Mouse (Mus musculus) CD8-positive naive resting alpha-beta T cell, adult 2 months (primary cell): ENCODE measurements around the gene Ubtd2.

ENCODE experiments used
- DNase-seq, 2 experiments: peaks; one replicate each; pipeline ENCODE4 v3.0.0; 2022; ENCODE audit warnings: low read depth in 2 of 2, low spot score in 2 of 2

Ubtd2 gene

DNA sequence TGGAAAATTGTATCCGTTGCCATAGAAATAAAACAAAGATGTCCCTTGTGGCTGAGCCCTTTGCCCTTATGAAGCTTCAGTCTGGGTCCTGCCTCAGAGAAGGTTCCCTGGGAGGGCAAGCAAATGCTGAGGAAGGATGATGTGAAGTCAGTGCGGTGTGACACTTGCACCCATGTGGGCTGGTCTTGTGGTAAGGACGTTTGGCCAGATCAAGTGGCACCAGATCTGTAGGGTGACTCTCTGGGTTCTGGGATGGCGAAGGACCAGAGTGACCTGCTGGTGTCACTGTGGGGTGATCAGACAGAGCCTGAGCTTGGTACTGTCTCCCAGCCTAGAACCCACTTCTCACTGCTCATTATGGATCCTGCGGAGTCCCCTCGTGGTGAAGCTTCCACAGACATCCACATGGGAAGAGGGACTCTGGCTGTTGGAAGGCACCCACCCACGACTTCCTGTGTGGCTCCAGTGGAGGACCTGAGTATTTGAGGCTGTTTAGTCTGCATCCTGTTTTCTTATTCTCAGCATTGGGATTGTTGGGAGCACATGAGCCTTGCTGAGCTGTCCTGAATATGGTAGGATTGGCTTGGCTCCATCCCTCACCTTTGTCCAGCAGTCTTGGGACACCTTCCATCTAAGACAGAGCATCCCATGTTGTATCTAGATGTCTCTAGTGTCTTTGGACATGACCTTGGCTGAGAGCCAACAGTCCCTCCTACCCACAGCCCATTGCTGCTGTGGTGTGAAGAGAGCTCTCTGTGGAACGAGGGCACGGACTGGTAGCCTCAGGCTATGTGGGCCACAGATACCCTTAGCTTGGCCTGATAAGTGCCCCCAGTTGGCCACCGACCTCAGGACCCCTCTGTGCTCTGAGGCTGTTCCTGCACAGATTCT lies 106.5 kb downstream of the Ubtd2 start:
- DNase-seq, result no peak

DNA sequence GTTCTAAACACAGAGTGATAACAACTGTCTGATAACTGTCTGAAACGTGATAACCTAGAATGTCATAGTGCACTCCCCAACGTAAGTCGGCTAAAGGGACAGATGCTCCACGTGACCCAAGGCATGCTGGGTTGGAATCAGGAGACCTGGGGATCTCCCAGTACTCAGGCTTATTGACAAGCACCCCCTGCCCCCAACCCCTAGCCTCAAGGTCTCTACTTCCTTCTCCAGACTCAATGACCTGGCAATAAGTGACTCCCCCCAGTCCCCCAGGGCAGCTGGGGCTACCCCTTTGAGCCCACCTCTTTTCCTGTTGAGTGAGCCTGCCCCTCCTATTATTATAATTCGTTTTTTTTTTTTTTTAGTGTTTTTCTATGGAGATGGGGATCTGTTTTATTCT lies 107.5 kb downstream of the Ubtd2 start:
- no peak for DNase-seq

DNA sequence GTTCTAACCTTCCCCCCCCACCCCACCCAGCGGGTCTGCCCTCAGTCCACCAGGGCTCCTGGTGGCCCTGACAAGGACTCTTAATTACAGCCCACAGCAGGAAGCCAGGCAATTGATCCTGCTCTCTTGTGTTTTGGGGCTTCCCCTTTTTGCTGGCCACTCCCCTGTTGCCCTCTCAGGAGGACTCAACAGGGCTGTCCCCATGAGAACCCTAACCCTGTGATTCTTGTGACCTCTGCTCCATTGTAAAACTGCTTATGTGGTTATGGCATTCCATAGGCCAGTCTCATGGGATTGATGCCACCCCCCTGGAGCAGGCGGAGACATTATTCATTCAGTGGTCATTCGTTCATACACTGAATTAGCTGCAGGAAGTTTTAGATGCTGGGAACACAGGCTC lies 108.5 kb downstream of the Ubtd2 start:
- DNase-seq, result no peak

DNA sequence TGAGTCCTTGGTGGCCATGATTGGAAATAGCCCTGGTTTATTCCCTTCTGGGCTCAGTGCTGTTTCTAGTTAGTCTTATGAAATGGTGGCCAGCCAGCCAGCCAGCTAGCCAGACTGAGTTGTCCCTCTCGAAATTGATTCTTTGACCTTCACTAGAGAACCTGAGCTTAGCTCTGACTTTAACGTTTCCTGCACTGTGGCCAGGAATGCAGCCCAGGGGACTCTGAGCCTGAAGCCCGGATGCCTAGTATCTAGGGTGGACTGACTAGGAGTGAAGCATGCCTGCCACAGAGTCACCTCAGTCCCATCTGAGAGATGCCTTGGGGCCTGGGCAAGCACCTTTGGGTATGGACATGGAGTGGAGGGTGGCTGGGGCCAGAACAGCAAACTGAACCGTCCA lies 109.5 kb downstream of the Ubtd2 start:
- no peak for DNase-seq

DNA sequence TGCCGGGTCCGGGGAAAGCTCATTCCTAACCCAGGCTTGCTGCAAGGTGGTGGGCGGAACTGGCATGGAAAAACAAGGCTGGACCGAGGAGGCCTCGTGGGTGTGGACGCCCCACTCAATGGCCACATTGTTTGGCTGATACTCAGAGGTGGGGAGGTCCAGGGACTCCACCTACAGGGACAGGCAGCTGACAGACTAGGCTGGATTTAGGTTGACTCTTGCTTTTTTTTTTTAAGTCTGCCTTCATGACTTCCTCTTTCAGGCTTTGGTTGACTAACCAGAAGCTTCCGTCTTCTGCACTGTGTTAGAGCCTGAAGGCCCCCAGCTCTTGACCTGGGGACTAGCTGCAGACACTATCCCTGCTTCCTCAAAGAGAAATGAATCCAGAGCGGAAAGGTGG lies 109.9 kb downstream of the Ubtd2 start:
- DNase-seq, result no peak

DNA sequence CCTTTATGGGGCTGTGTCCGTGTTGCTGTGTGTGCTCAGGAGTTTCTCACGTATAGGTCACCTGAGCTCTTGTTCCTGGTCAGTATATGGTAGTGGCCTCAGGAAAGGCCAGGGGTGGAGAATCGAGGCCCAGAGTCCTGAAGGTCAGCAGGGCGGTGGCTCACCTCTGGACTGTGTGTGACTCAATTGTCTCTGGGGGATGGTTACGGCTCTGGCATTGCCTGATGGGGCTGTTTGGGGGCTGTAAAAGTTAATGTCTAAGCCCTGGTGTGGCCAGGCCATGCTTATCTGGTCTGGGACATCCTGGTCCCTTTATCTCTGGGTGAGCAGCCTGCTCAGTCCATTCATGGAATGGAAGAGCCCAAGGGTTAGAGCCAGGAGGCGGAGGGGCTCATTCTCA lies 111.0 kb downstream of the Ubtd2 start:
- DNase-seq, result no peak
